Mouse (Mus musculus): ENCODE data around the gene Atp7b. TPM values are rescaled to one million over a fixed set of nuclear protein-coding genes. Genes with fewer than 3 reads are reported as not detected.

The Atp7b gene
- polyA plus RNA-seq, 1 experiment from 2014 or later, result 1.9 TPM

GRCm38 (mm10) chr8:22036137-22036536 is 24.0 kb downstream of the Atp7b start:
- H3K27me3 ChIP-seq (replicated peaks; ENCODE audit: control insufficient read depth, insufficient read depth, low read length), result no peaks in the 10 kb centered on the region
- no peak overlapping the region for H3K27ac ChIP-seq (ENCODE audit: low read length)
- no peaks in the 10 kb centered on the region for H3K9me3 ChIP-seq (ENCODE audit: control insufficient read depth, low read length)
- H3K9ac ChIP-seq (replicated peaks; ENCODE audit: low read depth, low read length), result no peak overlapping the region
- no peak for ATAC-seq
- no peak overlapping the region for H3K4me3 ChIP-seq (replicated peaks; ENCODE audit: low read length)
- no peaks in the 10 kb centered on the region for H3K36me3 ChIP-seq (ENCODE audit: control insufficient read depth, insufficient read depth)
- no peaks in the 10 kb centered on the region for H3K4me1 ChIP-seq (replicated peaks; ENCODE audit: control insufficient read depth, insufficient read depth, low read length)
- 89% methylated on average over 9 of the region's 9 CpGs for WGBS
- H3K4me2 ChIP-seq (ENCODE audit: low read length), result no peak overlapping the region

- H3K4me3 ChIP-seq (replicated peaks; ENCODE audit: low read length), result no peak overlapping the region
- no peak overlapping the region for H3K9ac ChIP-seq (replicated peaks; ENCODE audit: low read depth, low read length)
- no peaks in the 10 kb centered on the region for H3K9me3 ChIP-seq (ENCODE audit: control insufficient read depth, low read length)
- no peak for ATAC-seq
- H3K4me1 ChIP-seq (replicated peaks; ENCODE audit: control insufficient read depth, insufficient read depth, low read length), result no peaks in the 10 kb centered on the region
- H3K27me3 ChIP-seq (replicated peaks; ENCODE audit: control insufficient read depth, insufficient read depth, low read length), result no peaks in the 10 kb centered on the region
- H3K27ac ChIP-seq (ENCODE audit: low read length), result no peak overlapping the region
- 80% methylated on average over 3 of the region's 3 CpGs for WGBS
- H3K4me2 ChIP-seq (ENCODE audit: low read length), result no peak overlapping the region
- H3K36me3 ChIP-seq (ENCODE audit: control insufficient read depth, insufficient read depth), result no peaks in the 10 kb centered on the region
Observed at GRCm38 (mm10) chr8:22030990-22031389, 29.1 kb downstream of the Atp7b start.

GRCm38 (mm10) chr8:22028973-22029372 is 31.1 kb downstream of the Atp7b start:
- Histone ChIP-seq H3K4me1 (replicated peaks; ENCODE audit: control insufficient read depth, insufficient read depth, low read length) (no peaks in the 10 kb centered on the region), H3K9ac (replicated peaks; ENCODE audit: low read depth, low read length) (no peak overlapping the region), H3K36me3 (ENCODE audit: control insufficient read depth, insufficient read depth) (no peaks in the 10 kb centered on the region), H3K4me3 (replicated peaks; ENCODE audit: low read length) (no peak overlapping the region), H3K27ac (ENCODE audit: low read length) (no peak overlapping the region), H3K4me2 (ENCODE audit: low read length) (no peak overlapping the region), H3K27me3 (replicated peaks; ENCODE audit: control insufficient read depth, insufficient read depth, low read length) (no peaks in the 10 kb centered on the region), H3K9me3 (ENCODE audit: control insufficient read depth, low read length) (no peaks in the 10 kb centered on the region)
- no peak for ATAC-seq
- WGBS, result 88% methylated on average over 3 of the region's 3 CpGs

- ATAC-seq, result no peak
- no peak overlapping the region for H3K9ac ChIP-seq (replicated peaks; ENCODE audit: low read depth, low read length)
- no peak overlapping the region for H3K4me3 ChIP-seq (replicated peaks; ENCODE audit: low read length)
- no peak overlapping the region for H3K4me2 ChIP-seq (ENCODE audit: low read length)
- no peaks in the 10 kb centered on the region for H3K4me1 ChIP-seq (replicated peaks; ENCODE audit: control insufficient read depth, insufficient read depth, low read length)
- no peaks in the 10 kb centered on the region for H3K9me3 ChIP-seq (ENCODE audit: control insufficient read depth, low read length)
- no peak overlapping the region for H3K27ac ChIP-seq (ENCODE audit: low read length)
- 76% methylated on average over 4 of the region's 4 CpGs for WGBS
- H3K27me3 ChIP-seq (replicated peaks; ENCODE audit: control insufficient read depth, insufficient read depth, low read length), result no peaks in the 10 kb centered on the region
- H3K36me3 ChIP-seq (ENCODE audit: control insufficient read depth, insufficient read depth), result no peaks in the 10 kb centered on the region
Observed at GRCm38 (mm10) chr8:22025241-22025640, 34.9 kb downstream of the Atp7b start.

GRCm38 (mm10) chr8:22022244-22022643 is 37.9 kb downstream of the Atp7b start:
- Histone ChIP-seq H3K4me2 (ENCODE audit: low read length) (no peak overlapping the region), H3K4me1 (replicated peaks; ENCODE audit: control insufficient read depth, insufficient read depth, low read length) (no peaks in the 10 kb centered on the region), H3K27ac (ENCODE audit: low read length) (no peak overlapping the region), H3K9ac (replicated peaks; ENCODE audit: low read depth, low read length) (no peak overlapping the region), H3K36me3 (ENCODE audit: control insufficient read depth, insufficient read depth) (no peaks in the 10 kb centered on the region), H3K9me3 (ENCODE audit: control insufficient read depth, low read length) (no peaks in the 10 kb centered on the region), H3K4me3 (replicated peaks; ENCODE audit: low read length) (no peak overlapping the region), H3K27me3 (replicated peaks; ENCODE audit: control insufficient read depth, insufficient read depth, low read length) (no peaks in the 10 kb centered on the region)
- WGBS, result 53% methylated on average over 7 of the region's 7 CpGs
- no peak for ATAC-seq

GRCm38 (mm10) chr8:22019498-22019897 is 40.6 kb downstream of the Atp7b start:
- no peak overlapping the region for H3K27ac ChIP-seq (ENCODE audit: low read length)
- ATAC-seq, result no peak
- WGBS, result 91% methylated on average over 5 of the region's 5 CpGs
- H3K4me1 ChIP-seq (replicated peaks; ENCODE audit: control insufficient read depth, insufficient read depth, low read length), result no peaks in the 10 kb centered on the region
- no peaks in the 10 kb centered on the region for H3K27me3 ChIP-seq (replicated peaks; ENCODE audit: control insufficient read depth, insufficient read depth, low read length)
- H3K4me3 ChIP-seq (replicated peaks; ENCODE audit: low read length), result no peak overlapping the region
- no peak overlapping the region for H3K9ac ChIP-seq (replicated peaks; ENCODE audit: low read depth, low read length)
- H3K4me2 ChIP-seq (ENCODE audit: low read length), result no peak overlapping the region
- no peaks in the 10 kb centered on the region for H3K9me3 ChIP-seq (ENCODE audit: control insufficient read depth, low read length)
- H3K36me3 ChIP-seq (ENCODE audit: control insufficient read depth, insufficient read depth), result no peaks in the 10 kb centered on the region

GRCm38 (mm10) chr8:22017731-22018130 is 42.4 kb downstream of the Atp7b start:
- Histone ChIP-seq H3K36me3 (ENCODE audit: control insufficient read depth, insufficient read depth) (no peaks in the 10 kb centered on the region), H3K27ac (ENCODE audit: low read length) (no peak overlapping the region), H3K9ac (replicated peaks; ENCODE audit: low read depth, low read length) (no peak overlapping the region), H3K4me1 (replicated peaks; ENCODE audit: control insufficient read depth, insufficient read depth, low read length) (no peaks in the 10 kb centered on the region; the same call in 1 of the 2 replicates), H3K27me3 (replicated peaks; ENCODE audit: control insufficient read depth, insufficient read depth, low read length) (no peaks in the 10 kb centered on the region), H3K4me2 (ENCODE audit: low read length) (no peak overlapping the region), H3K9me3 (ENCODE audit: control insufficient read depth, low read length) (no peaks in the 10 kb centered on the region), H3K4me3 (replicated peaks; ENCODE audit: low read length) (no peak overlapping the region)
- ATAC-seq, result no peak
- 16% methylated on average over 7 of the region's 7 CpGs for WGBS

- no peaks in the 10 kb centered on the region for H3K27me3 ChIP-seq (replicated peaks; ENCODE audit: control insufficient read depth, insufficient read depth, low read length)
- H3K36me3 ChIP-seq (ENCODE audit: control insufficient read depth, insufficient read depth), result no peaks in the 10 kb centered on the region
- H3K27ac ChIP-seq (ENCODE audit: low read length), result no peak overlapping the region
- 14% methylated on average over 24 of the region's 24 CpGs for WGBS
- H3K9ac ChIP-seq (replicated peaks; ENCODE audit: low read depth, low read length), result 0 out of 2 replicates have a peak overlapping the region, but pooled peaks have one; percentile 17
- peak overlapping the region; percentile 50 for H3K4me2 ChIP-seq (ENCODE audit: low read length)
- no peaks in the 10 kb centered on the region; the same call in 1 of the 2 replicates for H3K4me1 ChIP-seq (replicated peaks; ENCODE audit: control insufficient read depth, insufficient read depth, low read length)
- ATAC-seq, result peak; percentile 82
- H3K4me3 ChIP-seq (replicated peaks; ENCODE audit: low read length), result peak overlapping the region; percentile 43
- H3K9me3 ChIP-seq (ENCODE audit: control insufficient read depth, low read length), result no peaks in the 10 kb centered on the region
Observed at GRCm38 (mm10) chr8:22013034-22013707, 46.9 kb downstream of the Atp7b start.

GRCm38 (mm10) chr8:22009403-22009802 is 50.7 kb downstream of the Atp7b start:
- no peak overlapping the region for H3K4me2 ChIP-seq (ENCODE audit: low read length)
- H3K9ac ChIP-seq (replicated peaks; ENCODE audit: low read depth, low read length), result no peak overlapping the region
- no peaks in the 10 kb centered on the region; the same call in 1 of the 2 replicates for H3K4me1 ChIP-seq (replicated peaks; ENCODE audit: control insufficient read depth, insufficient read depth, low read length)
- no peaks in the 10 kb centered on the region for H3K36me3 ChIP-seq (ENCODE audit: control insufficient read depth, insufficient read depth)
- H3K27ac ChIP-seq (ENCODE audit: low read length), result no peak overlapping the region
- ATAC-seq, result no peak
- 29% methylated on average over 3 of the region's 3 CpGs for WGBS
- H3K4me3 ChIP-seq (replicated peaks; ENCODE audit: low read length), result no peak overlapping the region
- no peaks in the 10 kb centered on the region for H3K9me3 ChIP-seq (ENCODE audit: control insufficient read depth, low read length)
- H3K27me3 ChIP-seq (replicated peaks; ENCODE audit: control insufficient read depth, insufficient read depth, low read length), result no peaks in the 10 kb centered on the region

GRCm38 (mm10) chr8:22006423-22006822 is 53.7 kb downstream of the Atp7b start:
- no peak for ATAC-seq
- no peak overlapping the region for H3K9ac ChIP-seq (replicated peaks; ENCODE audit: low read depth, low read length)
- WGBS, result 84% methylated on average over 6 of the region's 6 CpGs
- H3K27ac ChIP-seq (ENCODE audit: low read length), result no peak overlapping the region
- H3K9me3 ChIP-seq (ENCODE audit: control insufficient read depth, low read length), result no peaks in the 10 kb centered on the region
- no peaks in the 10 kb centered on the region for H3K36me3 ChIP-seq (ENCODE audit: control insufficient read depth, insufficient read depth)
- no peak overlapping the region for H3K4me3 ChIP-seq (replicated peaks; ENCODE audit: low read length)
- no peak overlapping the region for H3K4me2 ChIP-seq (ENCODE audit: low read length)
- no peaks in the 10 kb centered on the region for H3K27me3 ChIP-seq (replicated peaks; ENCODE audit: control insufficient read depth, insufficient read depth, low read length)
- H3K4me1 ChIP-seq (replicated peaks; ENCODE audit: control insufficient read depth, insufficient read depth, low read length), result no peaks in the 10 kb centered on the region

Measured in forebrain, embryonic 16.5 days (tissue).